Mouse (Mus musculus) T-helper 2 cell (primary cell): ENCODE results near the gene Olfr58.
"Not testable (repeated sequence)": the region's sequence is repeated elsewhere in the genome, so short reads cannot be mapped to it uniquely, and the experiment has no call there.

Source experiments
- in situ Hi-C: fragments of 300-600 bp; cut with MboI, MseI; formaldehyde crosslinking; loops from one replicate; pipeline ENCODE4 v1.15.1; 2025; ENCODE audit warnings: high pct_unique_total_duplicates

Olfr58 gene

GRCm38 (mm10) chr9:19779983-19780382 is at the start of gene Olfr58:
Olfr58 (plus strand) TSS chr9:19780283.
- in situ Hi-C loops, result no loop called here

GRCm38 (mm10) chr9:19769136-19769535 is 10.9 kb upstream of the Olfr58 start:
- in situ Hi-C loops, result no loop called here

- in situ Hi-C loops, result no loop called here
Measured at GRCm38 (mm10) chr9:19769701-19770100, 10.4 kb upstream of the Olfr58 start.

- in situ Hi-C loops, result no loop called here
Measured at GRCm38 (mm10) chr9:19803000-19803399, 22.9 kb downstream of the Olfr58 start.

GRCm38 (mm10) chr9:19804606-19805005 is 24.5 kb downstream of the Olfr58 start, which contains the start of gene Olfr859:
Olfr859 (plus strand) TSS chr9:19804906.
- in situ Hi-C loops, result not testable (repeated sequence)
